Mouse (Mus musculus) olfactory bulb, adult 2 months (tissue): ENCODE data around the gene Ccdc116.

Experiments
- CTCF ChIP-seq: fragments of 200-500 bp; IDR thresholded peaks from 2 replicates; pipeline ENCODE4 v1.5.1; 2012; ENCODE audit warnings: low read depth, mild to moderate bottlenecking, low read length, moderate library complexity; ENCODE audit not compliant: insufficient read depth
- POLR2A ChIP-seq: fragments of 200-500 bp; IDR thresholded peaks from 2 replicates; pipeline ENCODE4 v1.6.1; 2012; ENCODE audit warnings: mild to moderate bottlenecking, low read depth, low read length, moderate library complexity; ENCODE audit not compliant: insufficient read depth

DNA sequence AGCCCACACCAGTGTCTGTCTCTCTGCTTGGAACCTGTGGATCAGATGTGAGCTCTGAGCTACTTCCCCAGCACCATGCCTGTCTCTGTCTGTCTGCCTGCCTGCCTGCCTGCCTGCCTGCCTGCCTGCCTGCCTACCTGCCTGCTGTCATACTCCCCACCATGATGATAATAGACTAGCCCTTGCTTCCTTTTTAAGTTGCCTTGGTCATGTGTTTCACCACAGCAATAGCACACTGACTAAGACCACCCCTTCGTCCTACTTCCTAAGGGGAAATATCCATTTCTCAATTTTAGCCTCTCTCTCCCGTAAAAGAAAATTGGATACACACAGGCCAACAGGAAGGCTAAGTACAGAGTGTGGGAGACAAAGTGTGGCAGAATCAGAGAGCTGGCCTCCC lies 35.1 kb upstream of the Ccdc116 start:
- TF ChIP-seq POLR2A (no peak), CTCF (no peak)
